Mouse (Mus musculus): ENCODE data around the gene Dgkk.

GRCm38 (mm10) chrX:6922165-6922564, 143.1 kb downstream of the Dgkk start:
- TF ChIP-seq CTCF (IDR thresholded peaks at IDR 0.05 in 2 of 3, conservative IDR thresholded peaks at IDR 0.05 in 1 of 3; ENCODE audit: control insufficient read depth in 1 of 3, insufficient read depth in 1 of 3, low read depth in 2 of 3, low read length in 3 of 3, poor library complexity in 1 of 3, severe bottlenecking in 1 of 3) = peak in 2 of 3 experiments; percentile 8 to 31; a peak in 2 of 6 replicates
- no peak for TF ChIP-seq ZKSCAN1 (IDR thresholded peaks at IDR 0.05; ENCODE audit: low read depth, low read length)
- TF ChIP-seq TAL1 (IDR thresholded peaks at IDR 0.05; ENCODE audit: low read length) = no peak
- TF ChIP-seq EP300 (IDR thresholded peaks at IDR 0.05; ENCODE audit: low read depth in 1 of 2, low read length in 2 of 2) = no peak

All from MEL (cell line).